Mouse (Mus musculus) liver, embryonic 14.5 days (tissue): ENCODE data around the gene Fat3. TPM values are rescaled to one million over a fixed set of nuclear protein-coding genes. Genes with fewer than 3 reads are reported as not detected.

ENCODE experiments used
- ATAC-seq: fragments of 200-750 bp; cut with Nextera tagmentation; 2 replicates; pipeline ENCODE4 v1.8.0; 2017; ENCODE audit warnings: moderate number of reproducible peaks, mild to moderate bottlenecking, moderate library complexity; ENCODE audit not compliant: insufficient read depth
- DNase-seq, 3 experiments: peaks; one replicate each; pipeline ENCODE4 v3.0.0-alpha.2; 2012 to 2013; ENCODE audit warnings: low read depth in 3 of 3, low spot score in 3 of 3
- H3K27ac ChIP-seq: fragments of 300-500 bp; sonication (generic); 2 replicates; pipeline ENCODE4 v1.5.1; 2014; ENCODE audit warnings: moderate library complexity, mild to moderate bottlenecking, control low read depth, inconsistent platforms
- H3K27me3 ChIP-seq: fragments of 300-500 bp; sonication (generic); 2 replicates; pipeline ENCODE4 v1.6.1; 2014; ENCODE audit warnings: mild to moderate bottlenecking, low read length, moderate library complexity; ENCODE audit not compliant: control insufficient read depth, insufficient read depth
- H3K36me3 ChIP-seq: fragments of 300-500 bp; sonication (generic); replicated peaks from 2 replicates; pipeline ENCODE4 v1.6.1; 2014; ENCODE audit warnings: low read depth; ENCODE audit not compliant: control insufficient read depth, insufficient read depth
- H3K4me1 ChIP-seq, 2 experiments: fragments of 200-500 bp in 1 of 2; fragments of 300-500 bp in 1 of 2; sonication (generic) in 1 of 2; replicated peaks; 2 replicates each; pipeline ENCODE4 v1.6.1; 2012 to 2014; ENCODE audit warnings: antibody characterized with exemption in 1 of 2, inconsistent platforms in 1 of 2, low read length in 1 of 2; ENCODE audit not compliant: control insufficient read depth in 2 of 2, insufficient read depth in 2 of 2
- H3K4me2 ChIP-seq: fragments of 300-500 bp; sonication (generic); 2 replicates; pipeline ENCODE4 v1.6.1; 2014; ENCODE audit warnings: low read depth, mild to moderate bottlenecking, control low read depth, moderate library complexity
- H3K4me3 ChIP-seq, 2 experiments: fragments of 200-500 bp in 1 of 2; fragments of 300-500 bp in 1 of 2; sonication (generic) in 1 of 2; 2 replicates each; pipeline ENCODE4 v1.5.1; 2012 to 2014; ENCODE audit warnings: low read depth in 2 of 2, low read length in 2 of 2, mild to moderate bottlenecking in 2 of 2, control low read depth in 1 of 2, inconsistent platforms in 1 of 2, moderate library complexity in 1 of 2; ENCODE audit not compliant: insufficient read depth in 1 of 2
- H3K9ac ChIP-seq: fragments of 300-500 bp; sonication (generic); replicated peaks from 2 replicates; pipeline ENCODE4 v1.6.1; 2014; ENCODE audit warnings: mild to moderate bottlenecking, control low read depth, moderate library complexity
- H3K9me3 ChIP-seq: fragments of 300-500 bp; sonication (generic); 2 replicates; pipeline ENCODE4 v1.6.1; 2016; ENCODE audit warnings: low read length, mixed read lengths; ENCODE audit not compliant: control insufficient read depth
- CTCF ChIP-seq: IDR thresholded peaks from 2 replicates; pipeline ENCODE4 v1.5.1; 2016; ENCODE audit warnings: antibody characterized with exemption, low read depth, control low read depth
- EP300 ChIP-seq: IDR thresholded peaks from 2 replicates; pipeline ENCODE4 v1.6.1; 2016; ENCODE audit warnings: antibody characterized with exemption, low read depth
- WGBS: fragments of 180-500 bp; shearing (Covaris S2); extraction: QIAGEN DNeasy Blood & Tissue Kit; methylation state at CpG from one replicate; pipeline ENCODE4 v1.1.7; 2014; ENCODE audit not compliant: insufficient replicate concordance; 5-methylcytosine and 5-hydroxymethylcytosine counted together
- polyA plus RNA-seq, 2 experiments: library from polyadenylated mRNA; depleted of rRNA in 1 of 2; stranded (reverse) in 1 of 2; unstranded in 1 of 2; fragments of >200 nt; fragmentation: Nextera tagmentation in 1 of 2; extraction: Ambion mirVana in 1 of 2; gene quantifications; 2 replicates each; pipeline versions ENCODE4 v1.2.1 to v1.2.3; 2012 to 2014

Fat3 gene
- polyA plus RNA-seq, 2 experiments, result 0.06 TPM; not detected in 1

DNA sequence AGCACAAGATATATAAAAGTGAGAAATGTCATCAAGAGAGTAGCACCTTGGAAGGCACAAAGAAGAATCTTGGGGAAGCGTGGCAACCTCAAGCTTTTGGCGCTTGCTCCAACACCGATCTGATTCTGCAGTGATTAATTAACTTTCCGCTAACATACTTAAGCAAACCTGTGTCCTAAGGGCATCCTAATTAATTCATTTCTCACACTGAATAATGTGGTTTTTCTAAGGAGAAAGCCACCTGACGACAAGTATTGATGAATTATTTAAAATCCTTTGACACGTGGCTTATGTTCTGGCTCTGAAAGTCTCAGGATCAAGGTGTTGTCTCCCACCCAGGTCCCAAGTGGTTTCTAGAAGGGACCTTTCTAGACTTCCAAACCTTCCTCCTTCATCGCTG is 506.3 kb downstream of the Fat3 start:
- Histone ChIP-seq H3K27me3 (no peaks in the 10 kb centered on the region), H3K36me3 (no peaks in the 10 kb centered on the region), H3K9me3 (no peaks in the 10 kb centered on the region), H3K27ac (no peak overlapping the region), H3K9ac (no peak overlapping the region), H3K4me2 (no peak overlapping the region), H3K4me3 (no peak overlapping the region), H3K4me1 (no peaks in the 10 kb centered on the region)
- WGBS, result 67% methylated on average over 7 of the region's 7 CpGs
- ATAC-seq (no peak), DNase-seq (no peak)
- TF ChIP-seq EP300, result no peak
- no peak for TF ChIP-seq CTCF

GRCm38 (mm10) chr9:15994177-15994576 is 506.9 kb downstream of the Fat3 start:
- 63% methylated on average over 4 of the region's 4 CpGs for WGBS

DNA sequence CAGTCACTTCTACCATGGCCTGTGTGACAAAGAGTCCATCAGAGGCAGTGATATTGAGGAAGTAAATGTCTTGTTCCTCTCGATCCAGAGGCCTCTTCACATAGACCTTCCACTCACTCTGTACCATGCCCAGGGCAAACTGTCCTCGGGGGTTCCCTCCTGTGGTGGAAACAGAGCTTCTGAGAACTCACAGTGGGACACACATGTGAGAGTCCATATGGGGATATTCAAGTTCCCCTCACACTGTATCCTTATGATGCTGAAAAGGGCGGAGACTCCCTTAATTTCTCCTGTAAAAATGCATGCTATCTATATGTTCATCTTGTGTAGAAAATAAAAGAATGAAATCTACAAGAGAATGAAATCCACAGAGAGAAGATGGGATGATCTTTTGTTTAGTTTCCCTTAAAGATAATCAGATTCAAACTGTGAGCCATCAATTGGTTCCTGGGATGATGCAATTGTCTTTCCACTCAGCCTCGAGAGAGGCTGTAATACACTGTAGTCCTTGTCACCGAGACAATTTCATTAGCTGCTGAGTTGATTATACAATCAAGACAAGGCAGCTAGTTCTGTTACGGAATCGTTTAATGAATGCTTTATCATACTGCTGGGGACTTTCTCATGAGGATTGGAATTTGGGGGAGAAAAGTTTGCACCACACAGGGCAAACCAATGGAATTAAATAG is 508.8 kb downstream of the Fat3 start:
- WGBS, result 52% methylated on average over 7 of the region's 7 CpGs
- ATAC-seq, result no peak

More at GRCm38 (mm10) chr9:15994177-15994576, 506.9 kb downstream of the Fat3 start:
- no peak overlapping the region for H3K27ac ChIP-seq
- no peak overlapping the region for H3K4me3 ChIP-seq
- no peaks in the 10 kb centered on the region for H3K4me1 ChIP-seq
- H3K9ac ChIP-seq, result no peak overlapping the region
- no peaks in the 10 kb centered on the region for H3K27me3 ChIP-seq
- H3K9me3 ChIP-seq, result no peaks in the 10 kb centered on the region
- no peak overlapping the region for H3K4me2 ChIP-seq
- TF ChIP-seq CTCF, result no peak
- ATAC-seq (no peak), DNase-seq (no peak)
- H3K36me3 ChIP-seq, result no peaks in the 10 kb centered on the region

GRCm38 (mm10) chr9:15978317-15978716 is 522.8 kb downstream of the Fat3 start:
- no peak overlapping the region for H3K9ac ChIP-seq
- no peaks in the 10 kb centered on the region for H3K27me3 ChIP-seq
- H3K4me2 ChIP-seq, result no peak overlapping the region
- H3K9me3 ChIP-seq, result no peaks in the 10 kb centered on the region
- WGBS, result 66% methylated on average over 14 of the region's 14 CpGs
- H3K36me3 ChIP-seq, result no peaks in the 10 kb centered on the region
- H3K4me3 ChIP-seq, result no peak overlapping the region
- TF ChIP-seq EP300, result no peak
- no peak overlapping the region for H3K27ac ChIP-seq
- H3K4me1 ChIP-seq, result no peaks in the 10 kb centered on the region
- no peak for DNase-seq
- no peak for ATAC-seq

More for the DNA sequence above, 508.8 kb downstream of the Fat3 start:
- DNase-seq, result no peak
- no peaks in the 10 kb centered on the region for H3K27me3 ChIP-seq
- H3K27ac ChIP-seq, result no peak overlapping the region
- H3K36me3 ChIP-seq, result no peaks in the 10 kb centered on the region
- TF ChIP-seq EP300 (no peak), CTCF (no peak)
- H3K9ac ChIP-seq, result no peak overlapping the region
- no peak overlapping the region for H3K4me2 ChIP-seq
- H3K9me3 ChIP-seq, result no peaks in the 10 kb centered on the region
- no peak overlapping the region for H3K4me3 ChIP-seq
- no peaks in the 10 kb centered on the region for H3K4me1 ChIP-seq

GRCm38 (mm10) chr9:15976959-15977663 is 524.0 kb downstream of the Fat3 start:
- H3K27me3 ChIP-seq, result no peaks in the 10 kb centered on the region
- DNase-seq (no peak), ATAC-seq (no peak)
- H3K4me3 ChIP-seq, result no peak overlapping the region
- no peak for TF ChIP-seq CTCF
- no peak for TF ChIP-seq EP300
- H3K4me1 ChIP-seq, result no peaks in the 10 kb centered on the region
- 64% methylated on average over 12 of the region's 12 CpGs for WGBS
- H3K4me2 ChIP-seq, result no peak overlapping the region
- no peaks in the 10 kb centered on the region for H3K36me3 ChIP-seq
- H3K27ac ChIP-seq, result no peak overlapping the region
- H3K9me3 ChIP-seq, result no peaks in the 10 kb centered on the region
- H3K9ac ChIP-seq, result no peak overlapping the region
